Mouse (Mus musculus): ENCODE measurements around the gene Golgb1.

DNA sequence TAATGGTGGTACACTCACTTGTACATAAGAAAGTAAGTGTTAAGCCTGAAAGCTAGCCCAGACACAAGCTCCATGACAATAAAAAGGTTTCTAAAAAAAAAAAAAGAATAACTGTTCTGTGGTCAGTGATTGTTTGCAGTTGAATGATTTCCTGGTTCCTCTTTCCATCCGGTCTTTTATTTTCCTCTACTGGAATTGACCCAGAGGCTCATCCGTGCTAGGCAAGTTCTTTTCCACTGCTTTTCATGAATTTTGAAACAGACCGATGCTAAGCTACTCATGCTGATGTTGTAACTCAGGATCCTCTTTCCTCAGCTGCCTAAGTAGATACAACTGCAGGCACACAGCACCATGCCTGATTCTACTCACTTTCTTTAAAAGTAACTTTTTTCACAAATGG lies 45.5 kb downstream of the Golgb1 start:
- TF ChIP-seq EP300 (IDR thresholded peaks at IDR 0.05; ENCODE audit: low read depth), result no peak
- no peak for TF ChIP-seq CTCF (IDR thresholded peaks at IDR 0.05; ENCODE audit: low read depth)

Data from heart, postnatal 0 days (tissue).